Mouse (Mus musculus): ENCODE results near the gene Mccc2. TPM values are rescaled to one million over a fixed set of nuclear protein-coding genes. Genes with fewer than 3 reads are reported as not detected.

Mccc2 gene
- total and polyA plus RNA-seq, 3 experiments = 19.0 to 22.3 (median 19.5) TPM

DNA sequence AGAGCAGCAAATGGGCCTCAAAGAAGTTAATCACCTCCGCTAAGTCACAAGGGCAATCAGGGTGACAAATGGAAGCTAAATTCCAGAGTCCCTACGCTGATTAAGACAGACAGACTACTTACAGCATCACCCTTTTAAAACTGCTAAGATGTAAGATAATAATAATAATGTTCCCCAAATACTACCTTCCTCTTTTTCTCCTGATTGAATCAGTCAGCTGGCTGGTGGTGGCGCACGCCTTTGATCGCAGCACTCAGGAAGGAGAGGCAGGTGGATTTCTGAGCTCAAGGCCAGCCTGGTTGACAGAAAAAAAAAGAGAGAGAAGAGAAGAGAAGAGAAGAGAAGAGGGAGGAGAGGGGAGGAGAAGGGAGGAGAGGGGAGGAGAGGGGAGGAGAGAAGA lies 45.4 kb downstream of the Mccc2 start:
- no peaks in the 10 kb centered on the region for H3K27me3 ChIP-seq (replicated peaks)
- TF ChIP-seq UBTF (IDR thresholded peaks at IDR 0.05; ENCODE audit: low read depth, low read length) (no peak), ZKSCAN1 (IDR thresholded peaks at IDR 0.05; ENCODE audit: borderline replicate concordance, low read depth, low read length) (no peak), EP300 (IDR thresholded peaks at IDR 0.05; ENCODE audit: low read length) (no peak), POLR2AphosphoS2 (IDR thresholded peaks at IDR 0.05; ENCODE audit: low read depth, low read length) (no peak), E2F4 (IDR thresholded peaks at IDR 0.05; ENCODE audit: insufficient replicate concordance, low read depth, low read length) (no peak), ZNF384 (IDR thresholded peaks at IDR 0.05; ENCODE audit: low read depth, low read length) (no peak), TBP (conservative IDR thresholded peaks at IDR 0.05; ENCODE audit: low read depth, low read length) (no peak), USF1 (IDR thresholded peaks at IDR 0.05; ENCODE audit: low read depth, low read length) (no peak), PAX5 (IDR thresholded peaks at IDR 0.05; ENCODE audit: low read length) (no peak), POLR2A (IDR thresholded peaks at IDR 0.05; ENCODE audit: low read depth, low read length) (no peak), MAX (IDR thresholded peaks at IDR 0.05; ENCODE audit: low read length) (no peak), TCF12 (IDR thresholded peaks at IDR 0.05; ENCODE audit: low read depth, low read length) (no peak), CTCF (conservative IDR thresholded peaks at IDR 0.05 in 1 of 2, IDR thresholded peaks at IDR 0.05 in 1 of 2; ENCODE audit: low read depth in 2 of 2, low read length in 2 of 2) (no peak), ETS1 (conservative IDR thresholded peaks at IDR 0.05; ENCODE audit: low read depth, low read length) (no peak), RCOR1 (conservative IDR thresholded peaks at IDR 0.05; ENCODE audit: low read depth, low read length) (no peak), NRF1 (IDR thresholded peaks at IDR 0.05; ENCODE audit: low read depth, low read length) (no peak), MEF2A (IDR thresholded peaks at IDR 0.05; ENCODE audit: borderline replicate concordance, low read depth, low read length) (no peak), MYC (IDR thresholded peaks at IDR 0.05; ENCODE audit: low read depth, low read length) (no peak)
- no peak overlapping the region for H3K27ac ChIP-seq (ENCODE audit: insufficient read depth, low read depth)
- H3K4me1 ChIP-seq (ENCODE audit: control insufficient read depth in 1 of 2, insufficient read depth in 2 of 2) = no peaks in the 10 kb centered on the region
- H3K9ac ChIP-seq (ENCODE audit: insufficient read depth, low read depth) = no peak overlapping the region
- no peak overlapping the region for H3K4me2 ChIP-seq (ENCODE audit: insufficient read depth, low read depth, poor library complexity, severe bottlenecking)
- no peaks in the 10 kb centered on the region for H3K79me2 ChIP-seq (replicated peaks; ENCODE audit: control insufficient read depth, extremely low read depth, insufficient read depth, poor library complexity, severe bottlenecking)
- no peak for DNase-seq (ENCODE audit: extremely low read depth)
- in situ Hi-C loops (cut with MboI; ENCODE audit: low pct_ligation_motif_present, low pct_unique_long_range_greater_than_20kb, low sequenced_read_pairs) = no loop called here
- no peaks in the 10 kb centered on the region for H3K9me3 ChIP-seq (replicated peaks; ENCODE audit: low read length)
- dilution Hi-C loops (cut with MboI; ENCODE audit: extremely low pct_ligation_motif_present, extremely low pct_unique_long_range_greater_than_20kb, low sequenced_read_pairs) = no loop called here
- no peak overlapping the region for H3K4me3 ChIP-seq (replicated peaks in 1 of 3; ENCODE audit: low read depth in 2 of 3, low read length in 2 of 3, poor library complexity in 1 of 3)
- peaks cover 0 to 39% of the 10 kb centered on the region in 2 experiments for H3K36me3 ChIP-seq (replicated peaks in 1 of 2; ENCODE audit: control insufficient read depth in 1 of 2, insufficient read depth in 1 of 2, low read length in 1 of 2)

DNA sequence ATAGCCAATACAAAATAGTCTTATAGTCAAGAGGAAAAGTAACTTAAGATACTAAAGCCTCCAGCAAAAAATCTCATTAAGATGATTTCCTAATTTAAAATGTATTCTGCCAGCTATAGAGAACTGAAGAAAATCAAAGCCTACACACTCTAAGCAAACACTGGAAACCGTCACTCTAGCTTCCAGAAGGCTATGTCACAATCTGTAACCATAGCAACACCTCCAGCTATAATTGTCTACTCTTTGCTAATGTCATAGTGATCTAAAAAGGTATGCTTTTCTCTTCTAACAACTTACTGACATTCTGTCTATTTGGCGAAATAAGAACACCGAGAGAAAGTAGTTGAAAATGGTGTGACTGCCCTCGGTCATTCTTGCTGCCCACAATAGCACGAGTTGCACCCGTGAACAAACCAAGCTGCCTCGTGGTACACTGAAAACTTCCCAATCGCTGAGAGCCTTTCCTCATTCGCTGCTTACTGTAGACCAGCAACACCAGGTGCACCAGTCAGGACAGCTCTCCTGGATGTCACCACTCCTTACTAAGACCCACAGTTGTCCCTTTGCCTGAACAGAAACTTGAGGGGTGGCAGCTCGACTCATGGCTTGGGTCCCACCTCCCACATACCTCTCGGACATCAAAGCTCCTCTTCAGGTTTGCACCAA lies 48.3 kb downstream of the Mccc2 start:
- no peak overlapping the region for H3K27ac ChIP-seq (ENCODE audit: insufficient read depth, low read depth)
- TF ChIP-seq JUND (conservative IDR thresholded peaks at IDR 0.05; ENCODE audit: low read depth, low read length) (no peak), ZKSCAN1 (IDR thresholded peaks at IDR 0.05; ENCODE audit: borderline replicate concordance, low read depth, low read length) (no peak), ETS1 (conservative IDR thresholded peaks at IDR 0.05; ENCODE audit: low read depth, low read length) (no peak), TBP (conservative IDR thresholded peaks at IDR 0.05; ENCODE audit: low read depth, low read length) (no peak), ELF1 (IDR thresholded peaks at IDR 0.05; ENCODE audit: low read depth, low read length) (no peak), MXI1 (IDR thresholded peaks at IDR 0.05; ENCODE audit: low read depth, low read length) (no peak), POLR2AphosphoS2 (IDR thresholded peaks at IDR 0.05; ENCODE audit: low read depth, low read length) (no peak), CHD2 (IDR thresholded peaks at IDR 0.05; ENCODE audit: low read length) (no peak), E2F4 (IDR thresholded peaks at IDR 0.05; ENCODE audit: insufficient replicate concordance, low read depth, low read length) (no peak), TCF12 (IDR thresholded peaks at IDR 0.05; ENCODE audit: low read depth, low read length) (no peak)
- in situ Hi-C loops (cut with MboI; ENCODE audit: low pct_ligation_motif_present, low pct_unique_long_range_greater_than_20kb, low sequenced_read_pairs) = no loop called here
- no peaks in the 10 kb centered on the region for H3K9me3 ChIP-seq (replicated peaks; ENCODE audit: low read length)
- peaks cover 0 to 41% of the 10 kb centered on the region in 2 experiments for H3K36me3 ChIP-seq (replicated peaks in 1 of 2; ENCODE audit: control insufficient read depth in 1 of 2, insufficient read depth in 1 of 2, low read length in 1 of 2)
- dilution Hi-C loops (cut with MboI; ENCODE audit: extremely low pct_ligation_motif_present, extremely low pct_unique_long_range_greater_than_20kb, low sequenced_read_pairs) = no loop called here
- H3K4me1 ChIP-seq (ENCODE audit: control insufficient read depth in 1 of 2, insufficient read depth in 2 of 2) = peaks cover 0 to 12% of the 10 kb centered on the region in 2 experiments; a peak in 2 of 4 replicates
- no peak overlapping the region for H3K4me2 ChIP-seq (ENCODE audit: insufficient read depth, low read depth, poor library complexity, severe bottlenecking)
- no peak for DNase-seq (ENCODE audit: extremely low read depth)
- H3K79me2 ChIP-seq (replicated peaks; ENCODE audit: control insufficient read depth, extremely low read depth, insufficient read depth, poor library complexity, severe bottlenecking) = no peaks in the 10 kb centered on the region
- no peak overlapping the region for H3K9ac ChIP-seq (ENCODE audit: insufficient read depth, low read depth)
- no peaks in the 10 kb centered on the region for H3K27me3 ChIP-seq (replicated peaks)
- H3K4me3 ChIP-seq (replicated peaks in 1 of 3; ENCODE audit: low read depth in 2 of 3, low read length in 2 of 3, poor library complexity in 1 of 3) = no peak overlapping the region
